Mouse (Mus musculus) G1E (cell line): ENCODE data around the gene Hoxc12.

ENCODE experiments used
- CTCF ChIP-seq: IDR thresholded peaks from 2 replicates; pipeline ENCODE4 v1.5.1; 2012; ENCODE audit warnings: low read depth, low read length, inconsistent platforms, mixed read lengths
- GATA2 ChIP-seq: IDR thresholded peaks from 2 replicates; pipeline ENCODE4 v1.6.1; 2012; ENCODE audit warnings: low read depth, low read length, inconsistent platforms, borderline replicate concordance
- POLR2AphosphoS5 ChIP-seq: IDR thresholded peaks from 2 replicates; pipeline ENCODE4 v1.6.1; 2012; ENCODE audit warnings: low read depth, low read length, inconsistent platforms; ENCODE audit not compliant: insufficient replicate concordance

- TF ChIP-seq CTCF, result no peak
- no peak for TF ChIP-seq POLR2AphosphoS5
- no peak for TF ChIP-seq GATA2
These were observed 35.7 kb downstream of the Hoxc12 start for GRCm38 (mm10) chr15:102972254-102972653.
